Mouse (Mus musculus): ENCODE results near the gene Bpnt1. TPM values are rescaled to one million over a fixed set of nuclear protein-coding genes. Genes with fewer than 3 reads are reported as not detected.

Bpnt1 gene
- polyA plus RNA-seq, 1 experiment = 54.0 TPM

GRCm38 (mm10) chr1:185289231-185289630 lies 42.7 kb upstream of the Bpnt1 start:
- H3K4me1 ChIP-seq (ENCODE audit: control insufficient read depth, insufficient read depth, low read length) = no peaks in the 10 kb centered on the region
- H3K27me3 ChIP-seq (ENCODE audit: control insufficient read depth, insufficient read depth, low read length, poor library complexity, severe bottlenecking) = no peaks in the 10 kb centered on the region
- H3K27ac ChIP-seq (ENCODE audit: insufficient read depth, low read length) = no peak overlapping the region
- TF ChIP-seq CTCF (IDR thresholded peaks at IDR 0.05; ENCODE audit: low read depth, low read length) = no peak
- no peak for TF ChIP-seq EP300 (IDR thresholded peaks at IDR 0.05; ENCODE audit: insufficient read depth, low read depth, low read length)
- no peak for TF ChIP-seq POLR2A (IDR thresholded peaks at IDR 0.05; ENCODE audit: insufficient read depth, low read length)
- no peak overlapping the region for H3K9ac ChIP-seq (ENCODE audit: low read depth, poor library complexity, severe bottlenecking)
- peaks cover 7% of the 10 kb centered on the region for H3K36me3 ChIP-seq (ENCODE audit: control insufficient read depth, insufficient read depth, low read length, poor library complexity, severe bottlenecking)
- H3K4me3 ChIP-seq (ENCODE audit: low read depth, low read length) = no peak overlapping the region
- no peaks in the 10 kb centered on the region for H3K9me3 ChIP-seq (replicated peaks; ENCODE audit: control insufficient read depth, insufficient read depth, low read length, poor library complexity, severe bottlenecking)

- Histone ChIP-seq H3K36me3 (ENCODE audit: control insufficient read depth, insufficient read depth, low read length, poor library complexity, severe bottlenecking) (peaks cover 6% of the 10 kb centered on the region), H3K4me1 (ENCODE audit: control insufficient read depth, insufficient read depth, low read length) (no peaks in the 10 kb centered on the region), H3K9ac (ENCODE audit: low read depth, poor library complexity, severe bottlenecking) (no peak overlapping the region), H3K27me3 (ENCODE audit: control insufficient read depth, insufficient read depth, low read length, poor library complexity, severe bottlenecking) (no peaks in the 10 kb centered on the region), H3K27ac (ENCODE audit: insufficient read depth, low read length) (no peak overlapping the region), H3K9me3 (replicated peaks; ENCODE audit: control insufficient read depth, insufficient read depth, low read length, poor library complexity, severe bottlenecking) (no peaks in the 10 kb centered on the region), H3K4me3 (ENCODE audit: low read depth, low read length) (no peak overlapping the region)
- TF ChIP-seq EP300 (IDR thresholded peaks at IDR 0.05; ENCODE audit: insufficient read depth, low read depth, low read length) (no peak), POLR2A (IDR thresholded peaks at IDR 0.05; ENCODE audit: insufficient read depth, low read length) (no peak), CTCF (IDR thresholded peaks at IDR 0.05; ENCODE audit: low read depth, low read length) (no peak)
Observed at GRCm38 (mm10) chr1:185291336-185291735, 40.6 kb upstream of the Bpnt1 start.

- H3K4me3 ChIP-seq (ENCODE audit: low read depth, low read length) = no peak overlapping the region
- TF ChIP-seq CTCF (IDR thresholded peaks at IDR 0.05; ENCODE audit: low read depth, low read length) = no peak
- TF ChIP-seq POLR2A (IDR thresholded peaks at IDR 0.05; ENCODE audit: insufficient read depth, low read length) = no peak
- no peak for TF ChIP-seq EP300 (IDR thresholded peaks at IDR 0.05; ENCODE audit: insufficient read depth, low read depth, low read length)
Observed at GRCm38 (mm10) chr1:185292646-185293360, 39.1 kb upstream of the Bpnt1 start.

GRCm38 (mm10) chr1:185296850-185297249 lies 35.1 kb upstream of the Bpnt1 start:
- Histone ChIP-seq H3K9me3 (replicated peaks; ENCODE audit: control insufficient read depth, insufficient read depth, low read length, poor library complexity, severe bottlenecking) (peaks cover 4% of the 10 kb centered on the region; the same call in 1 of the 2 replicates), H3K4me3 (ENCODE audit: low read depth, low read length) (no peak overlapping the region), H3K36me3 (ENCODE audit: control insufficient read depth, insufficient read depth, low read length, poor library complexity, severe bottlenecking) (peaks cover 4% of the 10 kb centered on the region; the same call in 1 of the 2 replicates), H3K27me3 (ENCODE audit: control insufficient read depth, insufficient read depth, low read length, poor library complexity, severe bottlenecking) (no peaks in the 10 kb centered on the region), H3K4me1 (ENCODE audit: control insufficient read depth, insufficient read depth, low read length) (no peaks in the 10 kb centered on the region), H3K27ac (ENCODE audit: insufficient read depth, low read length) (no peak overlapping the region), H3K9ac (ENCODE audit: low read depth, poor library complexity, severe bottlenecking) (no peak overlapping the region)
- TF ChIP-seq EP300 (IDR thresholded peaks at IDR 0.05; ENCODE audit: insufficient read depth, low read depth, low read length) (no peak), CTCF (IDR thresholded peaks at IDR 0.05; ENCODE audit: low read depth, low read length) (peak; percentile 2)

More at GRCm38 (mm10) chr1:185292646-185293360, 39.1 kb upstream of the Bpnt1 start:
- Histone ChIP-seq H3K9me3 (replicated peaks; ENCODE audit: control insufficient read depth, insufficient read depth, low read length, poor library complexity, severe bottlenecking) (no peaks in the 10 kb centered on the region), H3K9ac (ENCODE audit: low read depth, poor library complexity, severe bottlenecking) (no peak overlapping the region), H3K36me3 (ENCODE audit: control insufficient read depth, insufficient read depth, low read length, poor library complexity, severe bottlenecking) (peaks cover 4% of the 10 kb centered on the region; the same call in 1 of the 2 replicates), H3K27ac (ENCODE audit: insufficient read depth, low read length) (no peak overlapping the region), H3K4me1 (ENCODE audit: control insufficient read depth, insufficient read depth, low read length) (no peaks in the 10 kb centered on the region), H3K27me3 (ENCODE audit: control insufficient read depth, insufficient read depth, low read length, poor library complexity, severe bottlenecking) (no peaks in the 10 kb centered on the region)

- Histone ChIP-seq H3K27ac (ENCODE audit: insufficient read depth, low read length) (no peak overlapping the region), H3K4me1 (ENCODE audit: control insufficient read depth, insufficient read depth, low read length) (no peaks in the 10 kb centered on the region), H3K4me3 (ENCODE audit: low read depth, low read length) (no peak overlapping the region), H3K36me3 (ENCODE audit: control insufficient read depth, insufficient read depth, low read length, poor library complexity, severe bottlenecking) (peaks cover 4% of the 10 kb centered on the region; the same call in 1 of the 2 replicates), H3K9ac (ENCODE audit: low read depth, poor library complexity, severe bottlenecking) (no peak overlapping the region), H3K9me3 (replicated peaks; ENCODE audit: control insufficient read depth, insufficient read depth, low read length, poor library complexity, severe bottlenecking) (peaks cover 20% of the 10 kb centered on the region), H3K27me3 (ENCODE audit: control insufficient read depth, insufficient read depth, low read length, poor library complexity, severe bottlenecking) (no peaks in the 10 kb centered on the region)
- no peak for TF ChIP-seq EP300 (IDR thresholded peaks at IDR 0.05; ENCODE audit: insufficient read depth, low read depth, low read length)
Observed at GRCm38 (mm10) chr1:185298496-185298895, 33.5 kb upstream of the Bpnt1 start.

GRCm38 (mm10) chr1:185302816-185303215 lies 29.1 kb upstream of the Bpnt1 start:
- no peak overlapping the region for H3K4me3 ChIP-seq (ENCODE audit: low read depth, low read length)
- peaks cover 40% of the 10 kb centered on the region for H3K9me3 ChIP-seq (replicated peaks; ENCODE audit: control insufficient read depth, insufficient read depth, low read length, poor library complexity, severe bottlenecking)
- no peaks in the 10 kb centered on the region for H3K27me3 ChIP-seq (ENCODE audit: control insufficient read depth, insufficient read depth, low read length, poor library complexity, severe bottlenecking)
- H3K36me3 ChIP-seq (ENCODE audit: control insufficient read depth, insufficient read depth, low read length, poor library complexity, severe bottlenecking) = no peaks in the 10 kb centered on the region
- H3K4me1 ChIP-seq (ENCODE audit: control insufficient read depth, insufficient read depth, low read length) = no peaks in the 10 kb centered on the region
- no peak overlapping the region for H3K27ac ChIP-seq (ENCODE audit: insufficient read depth, low read length)
- H3K9ac ChIP-seq (ENCODE audit: low read depth, poor library complexity, severe bottlenecking) = no peak overlapping the region
- TF ChIP-seq EP300 (IDR thresholded peaks at IDR 0.05; ENCODE audit: insufficient read depth, low read depth, low read length) (no peak), POLR2A (IDR thresholded peaks at IDR 0.05; ENCODE audit: insufficient read depth, low read length) (no peak), CTCF (IDR thresholded peaks at IDR 0.05; ENCODE audit: low read depth, low read length) (no peak)
